Mouse (Mus musculus) limb, embryonic 11.5 days (tissue): ENCODE results near the gene Sf3b6. TPM values are rescaled to one million over a fixed set of nuclear protein-coding genes. Genes with fewer than 3 reads are reported as not detected.

Experiments
- ATAC-seq: fragments of 200-750 bp; cut with Nextera tagmentation; 2 replicates; pipeline ENCODE4 v1.8.0; 2017; ENCODE audit warnings: low read depth; ENCODE audit not compliant: insufficient number of reproducible peaks, low FRiP score, low TSS enrichment
- DNase-seq: peaks from one replicate; pipeline ENCODE4 v3.0.0-alpha.2; 2015; ENCODE audit warnings: low spot score
- H3K27ac ChIP-seq: fragments of 300-500 bp; sonication (generic); replicated peaks from 2 replicates; pipeline ENCODE4 v1.5.1; 2014; ENCODE audit warnings: low read depth, mild to moderate bottlenecking, low read length
- H3K27me3 ChIP-seq: fragments of 300-500 bp; sonication (generic); 2 replicates; pipeline ENCODE4 v1.6.1; 2014; ENCODE audit warnings: mild to moderate bottlenecking, low read length, mixed read lengths; ENCODE audit not compliant: control insufficient read depth, insufficient read depth
- H3K36me3 ChIP-seq: fragments of 300-500 bp; sonication (generic); 2 replicates; pipeline ENCODE4 v1.6.1; 2014; ENCODE audit warnings: mild to moderate bottlenecking, low read length, moderate library complexity, mixed read lengths; ENCODE audit not compliant: control insufficient read depth, insufficient read depth
- H3K4me1 ChIP-seq: fragments of 300-500 bp; sonication (generic); 2 replicates; pipeline ENCODE4 v1.6.1; 2014; ENCODE audit warnings: low read length, mixed read lengths; ENCODE audit not compliant: control insufficient read depth, insufficient read depth
- H3K4me2 ChIP-seq: fragments of 300-500 bp; sonication (generic); 2 replicates; pipeline ENCODE4 v1.6.1; 2014; ENCODE audit warnings: low read depth, mild to moderate bottlenecking, moderate library complexity; ENCODE audit not compliant: severe bottlenecking
- H3K4me3 ChIP-seq: fragments of 300-500 bp; sonication (generic); 2 replicates; pipeline ENCODE4 v1.5.1; 2014; ENCODE audit warnings: low read depth, low read length
- H3K9ac ChIP-seq: fragments of 300-500 bp; sonication (generic); 2 replicates; pipeline ENCODE4 v1.6.1; 2014; ENCODE audit warnings: mild to moderate bottlenecking, low read length
- H3K9me3 ChIP-seq: fragments of 300-500 bp; sonication (generic); 2 replicates; pipeline ENCODE4 v1.6.1; 2016; ENCODE audit warnings: low read length; ENCODE audit not compliant: control insufficient read depth
- WGBS: fragments of 180-500 bp; shearing (Covaris S2); extraction: QIAGEN DNeasy Blood & Tissue Kit; methylation state at CpG from one replicate; pipeline ENCODE4 v1.1.7; 2014; 5-methylcytosine and 5-hydroxymethylcytosine counted together
- polyA plus RNA-seq: library from polyadenylated mRNA; unstranded; fragments of >200 nt; fragmentation: Nextera tagmentation; extraction: Ambion mirVana; gene quantifications from 2 replicates; pipeline ENCODE4 v1.2.1, GENCODE M21; 2014

Gene Sf3b6
- polyA plus RNA-seq, result 318 and 326 TPM in 2 replicates

- Histone ChIP-seq H3K36me3 (peaks cover 3% of the 10 kb centered on the region; the same call in 1 of the 2 replicates), H3K9me3 (no peaks in the 10 kb centered on the region), H3K9ac (peak within 1 kb of the TSS; percentile 61), H3K4me3 (peak within 1 kb of the TSS; percentile 75), H3K27me3 (no peaks in the 10 kb centered on the region), H3K4me1 (0 out of 2 replicates have a peak, but pooled peaks cover 6% of the 10 kb centered on the region), H3K4me2 (peak within 1 kb of the TSS; percentile 87), H3K27ac (peak within 1 kb of the TSS; percentile 49; the same call in 1 of the 2 replicates)
- DNase-seq (peak; percentile 98), ATAC-seq (peak; percentile 97)
- WGBS, result under 1% methylated on average over 49 of the region's 49 CpGs
These were observed at the start of gene Sf3b6 for GRCm38 (mm10) chr12:4817361-4818101. Sf3b6 (plus strand) TSS chr12:4817544.

DNA sequence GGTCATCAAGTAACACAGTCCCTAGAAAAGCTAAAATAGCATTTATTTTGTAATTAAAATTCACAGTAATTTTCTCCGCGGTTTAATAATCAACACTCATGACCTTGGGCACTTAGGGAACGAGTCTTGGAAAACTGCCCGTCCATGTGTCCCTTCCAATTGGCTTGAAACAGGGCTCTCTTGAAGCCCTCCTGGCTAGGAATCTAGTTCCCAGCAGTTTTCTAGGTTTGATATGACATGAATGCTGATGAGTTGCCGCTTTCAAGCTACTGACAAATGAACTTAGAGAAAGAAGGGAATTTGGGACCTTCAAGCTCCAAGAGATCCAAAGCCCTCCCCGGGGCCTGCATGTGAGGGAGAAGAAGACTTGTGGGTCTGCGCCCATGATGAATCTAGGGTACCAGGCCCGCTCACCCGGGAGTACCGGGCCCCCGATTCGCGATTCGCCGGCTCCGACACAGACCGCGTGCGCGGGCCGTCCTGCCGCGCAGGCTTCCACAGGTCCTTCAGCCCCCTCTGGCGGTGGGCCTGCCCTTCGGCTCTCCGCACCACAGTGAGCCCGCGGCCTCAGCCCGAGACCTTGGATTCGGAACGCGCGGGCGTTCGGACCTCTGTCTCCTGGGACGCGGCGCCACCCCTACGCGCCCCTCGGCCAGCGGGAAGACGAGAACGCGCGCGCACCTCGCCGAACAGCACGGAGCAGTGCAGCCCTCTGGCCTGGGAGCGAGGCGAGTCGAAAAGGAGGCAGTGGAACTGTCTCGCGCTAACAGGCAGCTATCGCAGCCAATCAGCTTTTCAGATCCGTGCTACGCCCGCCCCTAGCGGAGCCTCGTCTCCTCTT, 48.6 kb upstream of the Sf3b6 start, which contains the start of the genes Pfn4 and Fam228b:
Gene Pfn4 (plus strand): TSS at position 531 of the 841 bp plus-strand sequence.
Gene Fam228b (minus strand): TSS at position 776 of the 841 bp plus-strand sequence.
- no peaks in the 10 kb centered on the region for H3K9me3 ChIP-seq
- DNase-seq (peak; percentile 98), ATAC-seq (peak; percentile 99)
- no peaks in the 10 kb centered on the region for H3K4me1 ChIP-seq
- H3K36me3 ChIP-seq, result no peaks in the 10 kb centered on the region
- 4% methylated on average over 59 of the region's 61 CpGs for WGBS
- peak within 1 kb of the TSS; percentile 53 for H3K4me2 ChIP-seq
- peak within 1 kb of the TSS; percentile 58 for H3K4me3 ChIP-seq
- H3K27me3 ChIP-seq, result no peaks in the 10 kb centered on the region
- peak within 1 kb of the TSS; percentile 90 for H3K9ac ChIP-seq
- peak within 1 kb of the TSS; percentile 77; the same call in 1 of the 2 replicates for H3K27ac ChIP-seq

DNA sequence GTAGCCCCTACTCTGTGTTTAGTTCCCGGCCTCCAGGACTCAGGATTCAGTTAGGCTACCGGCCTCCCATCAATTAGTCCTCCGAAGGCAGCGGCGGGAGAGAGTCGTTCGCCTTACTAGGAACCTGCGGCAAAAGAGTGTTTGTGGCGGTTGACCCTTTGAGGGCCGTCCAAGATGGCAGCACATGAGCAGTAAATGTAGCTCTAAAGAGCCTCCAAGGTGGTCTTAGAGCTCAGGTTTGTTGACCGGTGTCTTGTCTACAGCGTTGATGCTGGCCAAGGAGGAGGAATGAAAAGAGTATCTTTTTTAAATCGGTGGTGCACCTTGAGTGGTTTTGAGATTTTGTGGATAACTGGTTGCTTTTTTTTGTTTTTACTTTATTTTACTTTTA, 48.0 kb upstream of the Sf3b6 start:
- H3K4me3 ChIP-seq, result peak overlapping the region; percentile 58
- peak overlapping the region; percentile 53 for H3K4me2 ChIP-seq
- H3K4me1 ChIP-seq, result no peaks in the 10 kb centered on the region
- no peak for ATAC-seq
- no peaks in the 10 kb centered on the region for H3K36me3 ChIP-seq
- no peaks in the 10 kb centered on the region for H3K27me3 ChIP-seq
- peak overlapping the region; percentile 90 for H3K9ac ChIP-seq
- no peak for DNase-seq
- 20% methylated on average over 13 of the region's 13 CpGs for WGBS
- peak overlapping the region; percentile 77; the same call in 1 of the 2 replicates for H3K27ac ChIP-seq
- no peaks in the 10 kb centered on the region for H3K9me3 ChIP-seq

GRCm38 (mm10) chr12:4774895-4775587, 42.3 kb upstream of the Sf3b6 start:
- DNase-seq (no peak), ATAC-seq (no peak)
- Histone ChIP-seq H3K9me3 (no peaks in the 10 kb centered on the region), H3K36me3 (no peaks in the 10 kb centered on the region), H3K27me3 (no peaks in the 10 kb centered on the region), H3K4me3 (no peak overlapping the region), H3K27ac (no peak overlapping the region), H3K4me1 (no peaks in the 10 kb centered on the region), H3K9ac (no peak overlapping the region), H3K4me2 (no peak overlapping the region)
- 87% methylated on average over 8 of the region's 8 CpGs for WGBS

DNA sequence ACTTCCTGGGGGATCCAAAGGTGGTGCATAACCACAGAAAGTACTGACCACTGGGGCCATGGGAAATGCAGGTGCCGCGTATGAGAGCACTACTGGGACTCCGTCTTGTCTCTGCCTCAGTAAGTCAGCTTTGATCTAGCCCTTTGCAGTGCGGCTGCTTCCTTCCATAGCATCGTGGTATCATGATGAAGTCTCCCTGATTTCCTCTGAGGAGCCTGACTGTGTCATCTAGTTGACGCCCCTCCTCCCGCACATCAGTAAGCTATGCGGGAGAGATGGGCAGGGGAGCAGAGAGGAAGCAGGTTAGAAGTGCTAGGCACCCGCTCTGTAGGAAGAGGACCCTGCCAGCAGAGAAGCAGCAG, 41.8 kb upstream of the Sf3b6 start:
- H3K9me3 ChIP-seq, result no peaks in the 10 kb centered on the region
- H3K4me3 ChIP-seq, result no peak overlapping the region
- ATAC-seq (no peak), DNase-seq (no peak)
- H3K4me2 ChIP-seq, result no peak overlapping the region
- H3K27ac ChIP-seq, result no peak overlapping the region
- no peaks in the 10 kb centered on the region for H3K4me1 ChIP-seq
- no peaks in the 10 kb centered on the region for H3K27me3 ChIP-seq
- H3K36me3 ChIP-seq, result no peaks in the 10 kb centered on the region
- 77% methylated on average over 9 of the region's 9 CpGs for WGBS
- no peak overlapping the region for H3K9ac ChIP-seq

DNA sequence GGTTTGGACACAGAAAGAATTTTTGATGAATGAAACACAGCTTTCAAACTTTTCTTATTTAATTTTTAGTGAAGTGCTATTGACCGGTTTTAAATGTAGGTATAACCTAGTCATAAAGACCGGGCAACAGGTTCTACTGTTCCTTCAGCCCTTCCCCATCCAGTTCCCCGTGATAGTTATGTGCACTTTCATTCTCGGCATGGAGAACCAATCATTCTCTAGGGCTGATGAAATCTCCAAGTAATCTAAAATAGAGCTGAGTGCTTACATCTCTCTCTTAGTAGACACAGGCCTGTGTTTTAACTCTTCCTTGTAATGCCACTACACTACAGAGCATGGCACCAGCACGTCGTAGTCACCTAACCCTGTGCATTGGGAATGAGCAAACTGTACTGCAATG, 39.6 kb upstream of the Sf3b6 start:
- Histone ChIP-seq H3K27ac (no peak overlapping the region), H3K36me3 (no peaks in the 10 kb centered on the region), H3K9me3 (no peaks in the 10 kb centered on the region), H3K27me3 (no peaks in the 10 kb centered on the region), H3K4me2 (no peak overlapping the region), H3K4me1 (no peaks in the 10 kb centered on the region), H3K4me3 (no peak overlapping the region), H3K9ac (no peak overlapping the region)
- ATAC-seq, result no peak
- WGBS, result 89% methylated on average over 6 of the region's 6 CpGs
- DNase-seq, result no peak

DNA sequence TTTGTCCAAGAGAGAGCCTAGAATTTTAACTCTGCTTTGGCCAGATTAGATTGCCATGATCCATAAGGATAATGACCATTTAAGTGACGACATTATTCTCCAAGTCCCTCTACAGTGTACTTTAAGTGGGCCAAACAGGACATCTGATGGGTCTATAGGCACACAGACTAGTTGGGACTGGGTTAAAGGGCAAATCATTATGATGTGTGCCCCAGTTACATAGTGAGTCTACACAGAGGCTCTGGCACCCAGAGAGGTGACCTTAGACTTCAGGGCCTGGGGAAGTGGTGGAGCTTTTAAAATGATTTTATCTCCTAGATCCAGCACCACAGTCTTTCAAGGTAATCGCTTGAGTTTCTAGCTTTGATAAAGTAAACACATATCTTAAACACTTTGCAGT, 37.1 kb upstream of the Sf3b6 start:
- H3K4me1 ChIP-seq, result no peaks in the 10 kb centered on the region
- DNase-seq (no peak), ATAC-seq (no peak)
- WGBS, result 67% methylated on average over 2 of the region's 2 CpGs
- H3K9me3 ChIP-seq, result no peaks in the 10 kb centered on the region
- H3K4me2 ChIP-seq, result no peak overlapping the region
- no peaks in the 10 kb centered on the region for H3K36me3 ChIP-seq
- H3K27me3 ChIP-seq, result no peaks in the 10 kb centered on the region
- no peak overlapping the region for H3K4me3 ChIP-seq
- no peak overlapping the region for H3K27ac ChIP-seq
- H3K9ac ChIP-seq, result no peak overlapping the region

- Histone ChIP-seq H3K9me3 (no peaks in the 10 kb centered on the region), H3K9ac (no peak overlapping the region), H3K4me1 (no peaks in the 10 kb centered on the region), H3K27me3 (no peaks in the 10 kb centered on the region), H3K4me2 (no peak overlapping the region), H3K27ac (no peak overlapping the region), H3K4me3 (no peak overlapping the region), H3K36me3 (no peaks in the 10 kb centered on the region)
- WGBS, result 86% methylated on average over 1 of the region's 1 CpGs
- DNase-seq (no peak), ATAC-seq (no peak)
These were observed 36.1 kb upstream of the Sf3b6 start for GRCm38 (mm10) chr12:4781270-4781669.
